Mouse (Mus musculus) heart, postnatal 4 days (tissue): ENCODE measurements around the gene Ndufb10. TPM values are rescaled to one million over a fixed set of nuclear protein-coding genes. Genes with fewer than 3 reads are reported as not detected.

ENCODE experiments used
- total RNA-seq, 2 experiments: library from RNA; stranded (reverse); gene quantifications; 2 replicates each; pipeline ENCODE4 v1.2.3; 2021

Gene Ndufb10
- total RNA-seq, 2 experiments from 2014 or later: 684 to 725 TPM

Other genes with a start within 250 kb of the Ndufb10 start
- 10 to 100 TPM; 14.9 to 16.3 TPM for gene Mlst8, start 245.4 kb downstream of the Ndufb10 start, total RNA-seq
- gene Caskin1, start 235.9 kb downstream of the Ndufb10 start, total RNA-seq: under 1 TPM; 0.34 to 0.91 TPM
- gene Traf7, start 196.5 kb downstream of the Ndufb10 start, total RNA-seq: 100 to 1,000 TPM in 1 of 2 experiments, 10 to 100 TPM in 1; 97.6 to 106 TPM
- gene Rab26, start 190.3 kb downstream of the Ndufb10 start, total RNA-seq: under 1 TPM; 0.27 to 0.38 TPM
- gene Pkd1, start 174.6 kb downstream of the Ndufb10 start, total RNA-seq: 10 to 100 TPM; 50.1 to 52.6 TPM
- 10 to 100 TPM; 82.9 to 87.9 TPM for gene Tsc2, start 91.8 kb downstream of the Ndufb10 start, total RNA-seq
- 1 to 10 TPM; 4.0 TPM for gene Nthl1, start 91.8 kb downstream of the Ndufb10 start, total RNA-seq
- 10 to 100 TPM; 61.8 to 75.0 TPM for gene Slc9a3r2, start 74.2 kb downstream of the Ndufb10 start, total RNA-seq
- not detected for gene Npw, start 66.0 kb downstream of the Ndufb10 start, total RNA-seq
- 10 to 100 TPM; 26.0 to 26.6 TPM for gene Zfp598, start 54.8 kb downstream of the Ndufb10 start, total RNA-seq
- under 1 TPM; 0.14 to 0.27 TPM for gene Syngr3, start 34.5 kb downstream of the Ndufb10 start, total RNA-seq
- gene Gfer, start 28.3 kb downstream of the Ndufb10 start, total RNA-seq: 10 to 100 TPM; 23.3 to 25.6 TPM
- gene Noxo1, start 28.2 kb downstream of the Ndufb10 start, total RNA-seq: 1 to 10 TPM; 1.9 to 2.1 TPM
- gene Tbl3, start 16.8 kb downstream of the Ndufb10 start, total RNA-seq: 10 to 100 TPM; 25.2 to 29.2 TPM
- gene Rnf151, start 6.4 kb downstream of the Ndufb10 start, total RNA-seq: not detected
- 100 to 1,000 TPM; 734 to 782 TPM for gene Rps2, start 6.4 kb downstream of the Ndufb10 start, total RNA-seq
- gene Rpl3l, start 3.3 kb upstream of the Ndufb10 start, total RNA-seq: 10 to 100 TPM; 19.5 TPM
- gene Msrb1, start 12.2 kb upstream of the Ndufb10 start, total RNA-seq: 10 to 100 TPM; 74.4 to 83.3 TPM
- gene Hs3st6, start 28.5 kb upstream of the Ndufb10 start, total RNA-seq: under 1 TPM in 1 of 2 experiments, not detected in 1; 0.20 TPM
- gene Meiob, start 79.8 kb upstream of the Ndufb10 start, total RNA-seq: under 1 TPM in 1 of 2 experiments, not detected in 1; 0.16 TPM
- gene Hagh, start 115.7 kb upstream of the Ndufb10 start, total RNA-seq: 10 to 100 TPM; 77.6 to 82.3 TPM
- gene Fahd1, start 125.9 kb upstream of the Ndufb10 start, total RNA-seq: 10 to 100 TPM; 50.3 to 53.0 TPM
- 1 to 10 TPM; 2.9 to 3.5 TPM for gene Igfals, start 141.5 kb upstream of the Ndufb10 start, total RNA-seq
- gene Nubp2, start 161.9 kb upstream of the Ndufb10 start, total RNA-seq: 10 to 100 TPM; 25.6 to 27.0 TPM
- gene Spsb3, start 162.2 kb upstream of the Ndufb10 start, total RNA-seq: 10 to 100 TPM; 34.8 to 38.6 TPM
- gene Eme2, start 170.6 kb upstream of the Ndufb10 start, total RNA-seq: 10 to 100 TPM; 24.8 to 27.1 TPM
- gene Mrps34, start 170.6 kb upstream of the Ndufb10 start, total RNA-seq: 10 to 100 TPM; 93.6 to 97.0 TPM
- gene Nme3, start 172.0 kb upstream of the Ndufb10 start, total RNA-seq: 10 to 100 TPM; 33.6 to 42.8 TPM
- gene Mapk8ip3, start 212.5 kb upstream of the Ndufb10 start, total RNA-seq: 10 to 100 TPM; 66.5 to 68.5 TPM
- 10 to 100 TPM; 43.6 to 49.9 TPM for gene Jpt2, start 236.2 kb upstream of the Ndufb10 start, total RNA-seq